Mouse (Mus musculus): ENCODE data around the gene Slc22a28. TPM values are rescaled to one million over a fixed set of nuclear protein-coding genes. Genes with fewer than 3 reads are reported as not detected.

Slc22a28 gene
- polyA plus RNA-seq, 1 experiment from 2014 or later = not detected

Other genes with a start within 250 kb of the Slc22a28 start
- 0.57 TPM in 2 replicates for gene Slc22a27, start 166.0 kb downstream of the Slc22a28 start, polyA plus RNA-seq (2015; fragmentation: Nextera tagmentation; extraction: Ambion mirVana)
- 0.25 and 0.34 TPM in 2 replicates for gene Slc22a29, start 86.9 kb upstream of the Slc22a28 start, polyA plus RNA-seq (2015; fragmentation: Nextera tagmentation; extraction: Ambion mirVana)